Mouse (Mus musculus) thymus, adult 18-20 months (tissue): Measurements from ENCODE around the gene Gpr15.
A peak's percentile ranks its signal among the peaks of the same experiment; 100 is the strongest.

Experiments
- DNase-seq, 2 experiments: peaks; one replicate each; pipeline ENCODE4 v3.0.0; 2022; ENCODE audit warnings: mixed read lengths in 2 of 2

Gpr15 gene

GRCm38 (mm10) chr16:58669917-58670630 lies 48.8 kb downstream of the Gpr15 start, which contains the start of gene Cpox:
Gene Cpox, plus strand, starts transcription at chr16:58670292.
- peak; percentile 64 for DNase-seq

GRCm38 (mm10) chr16:58669264-58669663 lies 49.6 kb downstream of the Gpr15 start:
- DNase-seq = no peak

GRCm38 (mm10) chr16:58668586-58668985 lies 50.3 kb downstream of the Gpr15 start:
- no peak for DNase-seq
